Mouse (Mus musculus): ENCODE results near the gene Pias4.

The Pias4 gene

DNA sequence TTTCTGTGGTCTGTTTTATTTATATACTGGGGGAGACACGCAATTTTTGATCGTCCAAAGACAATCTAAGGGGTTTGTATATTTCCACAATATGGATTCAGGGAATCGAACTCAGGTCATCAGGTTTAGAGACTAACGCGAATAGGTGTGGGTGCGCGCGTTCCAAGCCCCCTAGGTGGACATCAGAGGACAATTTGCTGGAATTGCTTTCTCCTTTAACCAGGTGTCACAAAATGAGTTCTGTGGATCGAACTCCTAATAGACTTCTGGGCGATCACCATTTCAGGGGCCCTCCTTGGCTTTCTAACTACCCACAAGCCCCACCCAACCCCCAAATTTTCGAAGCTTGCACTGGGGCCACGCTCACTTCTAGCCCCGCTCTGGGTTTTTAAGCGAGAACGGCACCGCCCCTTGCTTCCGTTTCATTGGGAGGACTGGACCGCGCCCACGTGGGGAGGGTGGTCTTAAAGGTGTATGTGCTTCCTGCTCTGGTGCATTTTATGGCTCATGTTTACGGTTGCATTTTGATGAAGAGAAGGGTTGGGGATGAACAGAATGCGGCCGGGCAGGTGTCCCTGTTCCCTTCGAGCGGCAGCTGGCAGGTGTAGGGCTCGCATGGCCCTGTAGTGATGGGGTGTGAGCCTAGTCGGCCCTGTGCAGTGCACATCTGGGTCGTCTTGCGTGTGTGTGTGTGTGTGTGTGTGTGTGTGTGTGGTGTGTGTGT lies 960 bp upstream of the Pias4 start:
- peak; percentile 62 to 66 for DNase-seq (ENCODE audit: low spot score in 2 of 2)

DNA sequence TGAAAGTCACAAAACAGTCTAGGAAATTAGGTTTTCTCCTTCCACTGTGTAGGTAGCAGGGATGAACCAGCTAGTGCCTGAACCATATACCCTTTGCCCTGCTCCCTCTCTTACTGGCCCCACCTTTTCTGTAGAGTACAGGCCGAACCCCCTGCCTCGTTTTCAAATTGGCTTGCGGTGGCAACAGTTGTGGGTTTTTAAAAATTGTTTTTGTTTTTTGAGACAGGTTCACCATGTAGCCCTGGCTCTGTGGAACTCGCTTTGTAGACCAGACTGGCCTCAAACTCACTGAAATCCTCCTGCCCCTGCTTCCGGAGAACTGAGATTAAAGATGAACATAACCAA lies 336 bp upstream of the Pias4 start:
- DNase-seq (ENCODE audit: low spot score in 2 of 2) = no peak

DNA sequence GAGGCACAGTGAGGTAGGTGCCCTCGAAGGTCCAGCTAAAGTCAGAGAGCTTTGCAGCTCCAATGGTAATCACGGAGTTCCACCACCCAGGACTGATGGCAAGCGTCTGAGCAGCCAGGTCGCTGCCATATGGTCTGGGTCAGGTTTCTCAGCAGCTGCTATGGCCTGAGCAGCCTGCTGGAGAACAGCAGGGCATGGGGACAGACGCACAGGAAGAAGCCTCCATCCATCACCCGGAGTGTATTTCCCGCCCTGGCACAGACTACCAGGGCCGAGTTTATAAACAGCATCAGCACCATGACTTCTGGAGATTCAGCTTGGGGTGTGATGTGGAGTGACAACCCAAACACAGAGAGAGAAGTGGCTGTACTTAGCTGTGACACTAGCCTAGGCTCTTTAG lies 2.6 kb downstream of the Pias4 start:
- no peak for DNase-seq (ENCODE audit: low spot score in 2 of 2)

DNA sequence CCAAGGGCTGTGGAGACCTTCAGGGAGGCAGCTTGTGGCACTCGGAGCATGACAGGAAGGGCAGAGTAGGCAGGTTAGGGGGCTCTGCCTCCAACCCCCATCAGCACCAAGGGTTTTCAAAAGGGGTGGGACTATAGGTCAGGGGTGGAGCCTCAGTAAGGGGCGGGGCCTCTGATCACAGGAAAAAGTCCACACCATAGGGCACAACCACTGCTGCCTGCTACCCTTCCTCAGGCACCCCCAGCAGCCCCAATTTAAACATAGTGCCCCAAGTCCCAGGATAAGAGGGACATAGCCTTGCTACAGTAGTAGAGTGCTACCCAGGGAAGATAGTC lies 5.4 kb downstream of the Pias4 start:
- no peak for DNase-seq (ENCODE audit: low spot score in 2 of 2)

DNA sequence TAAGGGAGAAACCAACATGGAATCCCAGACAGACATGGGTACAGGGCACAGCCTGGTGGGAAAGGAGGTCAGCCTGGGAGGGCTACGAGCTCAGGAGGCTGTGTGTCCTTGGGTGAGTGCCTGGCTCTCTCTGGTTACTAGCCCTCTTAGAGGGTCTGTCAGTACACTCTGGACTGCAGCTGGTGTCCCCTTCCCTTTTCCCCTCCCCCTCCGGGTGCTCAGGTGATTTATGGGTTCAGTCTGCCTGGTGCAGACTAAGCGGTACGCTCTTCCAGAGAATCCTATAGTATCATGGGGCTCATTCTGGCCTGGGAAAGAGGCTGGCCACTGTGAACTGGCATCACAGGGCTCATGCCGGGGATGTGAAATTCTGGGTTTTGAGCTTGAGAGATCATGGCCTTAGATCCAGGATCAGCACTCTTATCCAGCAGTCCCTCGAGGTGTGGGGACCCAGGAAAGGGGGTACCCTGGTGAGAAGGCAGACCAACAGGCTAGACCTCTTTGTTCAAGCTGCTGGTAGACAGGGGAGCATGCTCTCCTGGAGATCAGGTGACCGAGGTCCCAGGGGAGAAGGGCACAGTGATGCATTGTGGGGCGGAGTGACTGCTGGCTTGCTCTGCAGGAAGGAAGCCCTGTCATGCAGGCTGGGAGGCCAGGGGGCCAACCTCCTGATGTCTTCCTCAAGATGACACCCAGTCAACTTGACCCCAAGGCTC lies 6.0 kb downstream of the Pias4 start:
- DNase-seq (ENCODE audit: low spot score in 2 of 2) = no peak

DNA sequence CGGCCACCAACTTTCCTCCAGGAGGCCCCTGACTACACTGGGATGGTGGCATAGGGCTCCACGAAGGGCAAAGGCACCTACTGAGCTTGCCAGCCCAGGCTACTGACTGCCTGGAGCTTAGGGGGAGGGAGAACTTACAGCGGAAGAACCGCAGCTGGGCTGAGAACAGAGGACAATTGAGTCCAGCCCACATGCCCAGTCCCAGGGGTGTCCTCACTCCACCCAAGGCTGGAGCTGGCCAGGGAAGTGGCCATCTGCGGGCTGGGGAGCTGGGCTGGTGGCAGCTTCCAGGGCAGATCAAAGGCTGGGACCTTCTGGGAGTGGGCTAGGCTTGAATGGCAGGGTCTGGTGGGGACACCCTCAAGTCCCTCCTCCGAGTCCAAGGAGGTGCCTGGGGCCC lies 13.0 kb downstream of the Pias4 start:
- DNase-seq (ENCODE audit: low spot score in 2 of 2) = no peak

DNA sequence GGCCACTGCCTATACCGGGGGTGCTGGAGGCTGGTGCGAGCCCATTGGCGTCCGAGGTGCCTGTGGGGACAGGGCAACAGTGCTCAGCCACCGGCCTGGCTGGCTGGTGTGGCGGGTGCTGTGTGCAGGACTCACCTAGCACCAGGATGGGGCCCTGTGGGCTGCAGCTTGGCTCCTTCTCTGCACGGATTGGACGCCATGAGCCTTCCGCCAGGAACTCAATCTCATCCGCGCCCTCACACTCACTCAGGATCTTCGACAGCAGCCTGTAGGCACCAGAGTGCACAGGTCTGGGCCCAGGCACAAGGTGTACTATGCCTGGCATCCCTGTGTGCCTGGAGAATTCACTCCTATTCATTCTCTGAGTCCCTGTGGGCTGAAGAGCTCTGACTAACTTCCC lies 13.4 kb downstream of the Pias4 start:
- DNase-seq (ENCODE audit: low spot score in 2 of 2) = no peak

DNA sequence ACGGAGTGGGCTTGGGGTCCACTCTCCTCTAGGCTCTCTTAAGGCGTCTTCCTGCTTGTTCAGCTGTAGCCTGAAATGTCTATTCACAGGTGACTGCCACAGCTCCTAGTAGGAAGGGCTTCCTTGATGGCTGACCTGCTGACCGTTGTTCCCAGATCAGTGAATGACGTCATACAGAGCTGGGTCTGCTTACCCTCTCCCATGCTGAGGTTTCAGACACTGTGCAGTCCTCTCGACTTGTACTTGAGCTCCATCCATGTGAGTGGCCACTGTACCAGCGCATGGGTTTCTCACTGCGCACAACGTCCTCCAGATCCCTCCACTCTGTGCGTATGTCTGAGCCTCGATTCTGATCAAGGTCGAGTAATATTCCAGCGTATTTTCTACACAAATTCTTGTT lies 15.1 kb downstream of the Pias4 start:
- no peak for DNase-seq (ENCODE audit: low spot score in 2 of 2)

DNA sequence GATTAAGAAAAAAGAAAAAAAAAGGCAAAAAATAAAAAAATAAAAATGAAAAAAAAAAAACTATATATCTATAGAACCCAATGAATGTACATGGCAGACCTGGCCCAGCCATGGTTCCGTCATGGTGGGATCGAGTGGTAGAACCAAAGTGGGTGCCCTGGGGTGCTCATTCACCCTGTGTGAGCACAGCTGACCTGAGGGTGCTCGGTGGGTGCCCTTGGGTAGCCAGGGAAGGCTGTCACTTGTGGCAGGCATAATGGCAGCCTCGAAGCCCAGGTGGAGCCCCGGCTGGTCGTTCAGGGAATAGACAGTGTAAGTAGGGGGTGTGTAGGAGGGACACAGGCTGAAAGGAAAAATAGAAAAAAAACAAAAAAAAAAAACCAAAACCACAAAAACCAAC lies 16.5 kb downstream of the Pias4 start:
- DNase-seq (ENCODE audit: low spot score in 2 of 2) = no peak

DNA sequence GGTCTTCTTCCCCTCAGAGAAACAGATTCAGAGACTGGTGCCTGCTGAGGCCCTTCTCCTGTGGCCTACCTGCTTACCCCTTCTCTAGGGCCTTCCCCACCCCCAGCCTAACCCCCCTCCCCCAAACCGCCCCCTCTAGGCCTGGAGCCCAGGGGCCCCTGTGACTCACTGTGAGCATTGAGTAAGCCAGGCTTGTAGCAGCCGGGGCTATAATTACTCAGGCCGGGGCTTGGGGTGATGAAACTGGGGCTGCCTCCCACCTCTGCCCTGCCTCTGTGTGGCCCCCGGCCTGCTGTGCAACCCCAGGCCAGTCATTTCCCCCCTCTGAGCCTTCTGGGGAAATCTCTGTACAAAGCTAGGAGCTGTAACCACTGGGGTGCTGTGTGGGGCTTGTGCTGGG lies 21.4 kb downstream of the Pias4 start:
- no peak for DNase-seq (ENCODE audit: low spot score in 2 of 2)

DNA sequence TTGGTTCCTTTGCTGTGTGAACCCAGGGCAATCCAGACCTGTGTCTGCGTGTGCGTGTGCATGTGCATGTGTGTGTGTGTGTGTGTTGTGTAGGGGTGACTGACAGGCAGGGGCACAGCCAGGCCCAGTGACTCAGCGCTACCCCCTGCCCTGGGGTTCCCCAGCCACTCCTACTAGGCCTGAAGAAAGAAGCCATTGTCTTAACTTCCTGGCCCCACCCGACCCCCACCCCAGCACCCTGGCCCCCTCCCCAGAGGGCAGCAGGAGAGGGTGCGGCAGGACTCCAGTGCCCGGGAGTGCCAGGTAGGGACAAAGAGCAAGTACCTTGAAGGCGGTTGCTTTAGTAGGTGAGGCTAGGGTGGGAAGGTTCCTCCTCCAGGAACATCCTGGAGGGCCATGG lies 21.9 kb downstream of the Pias4 start:
- no peak for DNase-seq (ENCODE audit: low spot score in 2 of 2)

DNA sequence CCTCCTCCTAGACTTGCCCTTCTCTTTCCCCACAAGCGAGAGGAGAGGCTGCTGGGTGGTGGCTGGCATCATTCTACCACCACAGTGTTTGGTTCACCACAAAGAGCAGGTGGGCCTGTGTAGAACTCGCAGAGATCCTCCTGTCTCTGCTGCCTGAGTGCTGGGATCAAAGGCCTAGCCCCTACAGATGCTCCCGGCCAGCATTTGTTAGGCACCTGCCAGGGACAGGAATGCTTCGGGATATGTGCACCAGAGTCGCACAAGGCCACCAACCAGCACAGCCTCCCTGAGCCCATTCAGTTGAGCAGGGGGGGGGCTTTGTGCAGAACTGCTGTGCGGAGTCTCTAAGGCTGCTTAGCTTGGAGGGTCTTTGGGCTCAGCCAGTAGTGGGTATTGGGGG lies 22.4 kb downstream of the Pias4 start:
- no peak for DNase-seq (ENCODE audit: low spot score in 2 of 2)

DNA sequence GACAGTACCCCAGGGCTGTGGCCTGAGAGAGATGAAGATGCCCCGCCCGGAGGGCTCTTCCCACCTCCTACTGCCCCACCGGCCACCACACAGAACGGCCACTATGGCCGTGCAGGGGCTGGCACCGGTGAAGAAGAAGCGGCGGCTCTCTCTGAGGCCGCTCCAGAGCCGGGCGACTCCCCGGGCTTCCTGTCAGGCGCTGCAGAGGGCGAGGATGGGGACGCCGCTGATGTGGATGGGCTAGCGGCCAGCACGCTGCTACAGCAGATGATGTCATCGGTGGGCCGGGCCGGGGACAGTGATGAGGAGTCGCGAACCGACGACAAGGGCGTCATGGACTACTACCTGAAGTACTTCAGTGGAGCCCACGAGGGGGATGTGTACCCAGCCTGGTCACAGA lies 23.1 kb downstream of the Pias4 start:
- DNase-seq (ENCODE audit: low spot score in 2 of 2) = no peak

DNA sequence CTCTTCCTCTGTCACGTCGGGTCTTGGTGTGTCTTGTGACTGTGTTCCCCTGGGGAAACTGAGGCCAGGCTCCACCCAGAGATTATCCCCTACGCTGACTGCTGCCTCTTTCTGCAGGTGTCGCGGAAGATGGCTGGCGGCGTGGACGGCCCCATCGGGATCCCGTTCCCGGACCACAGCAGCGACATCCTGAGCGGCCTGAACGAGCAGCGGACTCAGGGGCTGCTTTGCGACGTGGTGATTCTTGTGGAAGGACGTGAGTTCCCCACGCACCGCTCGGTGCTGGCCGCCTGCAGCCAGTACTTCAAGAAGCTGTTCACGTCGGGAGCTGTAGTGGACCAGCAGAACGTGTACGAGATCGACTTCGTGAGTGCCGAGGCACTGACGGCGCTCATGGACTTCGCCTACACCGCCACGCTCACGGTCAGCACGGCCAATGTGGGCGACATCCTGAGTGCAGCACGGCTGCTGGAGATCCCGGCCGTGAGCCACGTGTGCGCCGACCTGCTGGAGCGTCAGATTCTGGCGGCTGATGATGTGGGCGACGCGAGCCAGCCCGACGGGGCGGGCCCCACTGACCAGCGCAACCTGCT lies 23.8 kb downstream of the Pias4 start:
- DNase-seq (ENCODE audit: low spot score in 2 of 2) = no peak

DNA sequence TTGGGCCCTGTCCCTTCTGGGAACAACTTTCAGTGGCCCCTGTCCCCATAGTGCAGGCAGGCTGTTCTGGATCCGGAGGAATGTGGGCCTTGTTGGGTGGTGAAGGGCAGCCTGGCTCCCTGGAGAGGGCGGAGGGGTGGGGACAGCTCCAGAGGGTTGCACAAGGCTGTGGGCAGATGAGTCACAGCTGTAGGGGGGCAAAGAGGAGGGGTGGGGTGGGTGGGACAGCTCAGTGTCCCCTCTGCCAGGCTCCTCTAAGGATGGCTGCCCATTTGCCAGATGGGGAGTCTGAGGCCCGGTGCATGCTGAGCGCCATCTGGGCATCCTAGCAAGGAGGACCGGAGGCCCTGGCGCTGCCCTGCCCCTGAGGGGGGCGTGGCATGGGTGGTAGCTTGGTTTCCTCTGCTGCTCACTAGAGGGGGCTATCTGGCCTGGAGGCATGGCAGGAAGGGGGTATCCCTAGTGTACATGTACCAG lies 24.5 kb downstream of the Pias4 start:
- no peak for DNase-seq (ENCODE audit: low spot score in 2 of 2)

DNA sequence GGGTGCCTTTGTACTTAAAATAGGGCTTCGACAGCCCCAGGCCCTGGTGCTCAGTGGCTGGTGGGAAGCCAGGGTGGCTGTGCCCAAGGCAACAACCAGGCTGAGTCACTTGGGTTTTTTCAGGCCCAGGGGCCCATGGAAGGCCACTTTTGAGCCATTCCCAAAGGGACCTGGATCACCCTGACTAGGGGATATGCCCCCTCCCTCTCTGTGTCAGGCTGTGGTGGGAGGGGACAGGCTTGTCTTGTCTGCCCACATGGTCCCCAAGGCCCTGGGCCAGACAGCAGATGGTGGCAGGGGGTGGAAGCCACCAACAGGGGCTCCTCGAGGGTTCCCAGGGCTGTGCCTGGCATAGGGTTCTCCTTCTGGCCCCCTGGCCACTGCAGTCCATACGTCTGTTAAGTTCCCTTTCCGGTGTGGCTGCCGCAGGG lies 25.2 kb downstream of the Pias4 start:
- DNase-seq (ENCODE audit: low spot score in 2 of 2) = no peak

DNA sequence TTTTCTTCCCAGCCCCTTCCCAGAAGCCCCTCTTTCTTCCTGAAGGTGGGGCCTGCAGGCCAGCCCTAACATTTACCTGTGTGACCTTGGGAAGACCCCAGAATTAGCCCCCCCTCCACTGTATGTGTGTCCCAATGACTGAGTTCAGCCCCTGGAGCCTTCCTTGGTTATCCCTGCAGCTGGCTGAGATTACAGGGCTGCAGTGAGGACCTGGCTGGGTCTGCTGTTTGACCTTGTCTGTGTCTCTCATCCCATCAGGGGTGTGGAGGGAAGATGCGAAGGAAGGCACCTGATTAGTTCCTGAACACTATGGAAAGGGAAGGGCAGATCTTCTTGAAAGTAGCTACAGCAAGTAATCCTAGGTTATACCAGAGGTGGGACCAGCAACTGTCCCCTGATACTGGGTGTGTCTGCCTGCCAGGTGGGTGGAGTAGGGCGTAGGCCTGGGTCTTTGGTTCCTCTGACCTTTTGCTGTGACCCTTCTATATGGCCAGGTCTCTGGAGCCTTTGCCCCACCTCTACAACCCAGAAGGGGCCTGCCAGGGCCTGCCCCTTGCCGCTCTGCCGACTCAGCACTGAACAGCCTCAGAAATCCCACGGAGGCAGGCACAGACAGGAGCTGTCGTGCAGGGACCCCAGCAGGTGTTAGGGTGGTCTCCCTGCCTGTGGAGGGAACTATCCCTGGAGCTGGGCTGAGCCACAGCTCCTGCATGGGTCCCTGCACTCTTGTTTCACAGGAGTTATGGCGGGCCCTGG lies 26.1 kb downstream of the Pias4 start:
- DNase-seq (ENCODE audit: low spot score in 2 of 2) = no peak

DNA sequence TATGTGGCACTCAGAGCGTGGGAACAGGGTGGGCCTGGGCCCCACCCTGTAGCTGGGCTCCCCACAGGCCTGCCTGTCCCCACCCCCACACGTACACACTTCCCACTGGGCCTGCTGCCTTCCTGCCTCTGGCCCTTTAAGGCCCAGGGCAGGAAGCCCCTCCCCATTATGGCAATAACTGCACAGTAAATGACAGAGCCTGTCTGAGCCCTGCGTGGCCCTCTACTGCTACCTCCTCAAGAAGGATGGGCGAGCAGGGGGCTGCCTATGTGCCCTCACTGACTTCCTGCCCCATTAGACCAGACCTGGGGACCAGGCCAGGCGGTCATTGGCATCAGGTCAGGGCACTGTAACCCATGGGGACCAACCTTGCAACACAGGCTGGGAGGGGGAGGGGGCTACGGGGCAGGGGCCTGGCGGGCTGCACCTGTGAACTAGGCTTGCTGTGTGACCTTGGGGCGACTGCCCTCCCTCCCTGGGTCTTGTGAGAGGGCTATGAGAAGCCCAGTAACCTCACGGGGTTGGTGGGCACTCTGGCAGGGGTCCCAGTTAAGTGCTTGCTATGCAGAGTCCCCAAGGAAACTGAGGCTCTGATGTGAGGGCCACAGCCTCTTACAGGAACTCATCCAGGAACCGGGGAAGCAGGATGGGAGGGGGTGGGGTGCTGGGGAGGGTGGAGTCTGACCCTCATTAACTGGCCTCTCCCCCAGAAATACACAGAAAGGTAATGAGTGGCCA lies 26.8 kb downstream of the Pias4 start:
- DNase-seq (ENCODE audit: low spot score in 2 of 2) = no peak

DNA sequence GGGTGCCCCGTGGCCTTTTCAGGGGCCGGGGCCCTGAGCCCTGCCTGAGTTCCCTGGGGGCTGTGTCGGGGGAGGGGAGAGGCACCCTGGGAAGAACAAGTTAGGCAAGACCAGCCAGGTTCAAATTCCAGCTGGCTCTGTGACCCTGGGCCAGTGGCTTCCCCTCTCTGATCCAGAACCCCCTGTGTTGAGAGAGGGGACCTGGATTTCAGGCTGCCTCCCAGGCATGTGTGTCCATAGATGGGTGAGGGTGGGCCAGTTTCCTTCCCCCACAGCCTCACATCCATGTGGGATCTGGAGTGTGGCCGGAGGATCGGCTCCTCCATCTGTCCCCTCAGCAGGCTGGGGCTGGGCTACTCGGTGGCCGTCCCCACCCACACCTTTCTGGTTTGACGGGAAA lies 27.7 kb downstream of the Pias4 start:
- DNase-seq (ENCODE audit: low spot score in 2 of 2) = no peak

DNA sequence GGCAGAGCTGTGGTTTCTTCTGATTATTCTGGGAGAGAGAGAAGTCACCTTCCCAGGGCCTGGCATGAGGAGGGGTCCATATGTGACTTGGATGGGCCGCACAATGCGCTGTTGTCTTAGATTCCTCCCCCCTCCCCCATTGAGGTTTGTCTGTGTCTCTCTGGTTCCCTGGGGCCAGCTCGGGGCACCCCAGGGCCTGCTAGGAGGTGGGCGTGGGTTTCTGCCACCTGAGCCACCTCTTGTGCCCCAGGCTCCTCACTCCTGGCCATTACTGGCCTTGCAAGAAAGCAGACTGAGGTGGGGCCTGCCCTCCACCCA lies 28.2 kb downstream of the Pias4 start:
- no peak for DNase-seq (ENCODE audit: low spot score in 2 of 2)

DNA sequence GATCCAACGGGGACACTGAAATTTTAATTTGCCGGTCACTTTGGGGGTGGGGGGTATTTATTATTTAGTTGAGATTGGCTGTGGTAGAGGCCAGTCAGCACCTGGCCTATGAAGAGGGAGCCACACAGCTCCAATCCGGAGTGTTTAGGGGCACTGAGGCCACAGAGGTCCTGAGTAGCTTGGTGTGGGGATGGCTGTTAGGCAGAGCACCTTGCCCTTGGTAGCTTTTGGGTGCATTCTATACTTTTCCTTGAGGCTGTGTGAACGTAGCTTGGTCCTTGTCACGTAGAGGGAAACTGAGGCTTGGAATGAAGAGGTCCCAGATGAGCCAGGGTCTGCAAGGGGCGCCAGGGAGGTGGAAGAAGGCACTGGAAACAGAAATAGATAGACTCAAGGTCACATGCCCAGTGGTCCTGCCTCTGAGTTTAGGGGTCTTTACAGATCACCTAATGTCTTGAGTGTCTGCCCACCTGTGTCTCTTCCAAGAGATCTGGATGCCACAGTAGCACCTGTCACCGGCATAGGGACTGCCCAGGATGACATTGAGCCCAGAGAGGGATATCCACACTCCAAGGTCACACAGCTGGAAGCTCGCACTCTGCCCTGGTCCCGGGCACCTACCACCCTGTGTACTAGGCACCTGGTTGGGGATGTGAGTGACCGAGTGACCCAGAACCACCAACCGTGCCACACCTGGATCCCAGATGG lies 28.7 kb downstream of the Pias4 start:
- DNase-seq (ENCODE audit: low spot score in 2 of 2) = no peak
